Mouse (Mus musculus) CH12.LX (cell line): ENCODE data around the gene Perm1.

Experiments used
- CTCF ChIP-seq, 2 experiments: IDR thresholded peaks in 1 of 2; conservative IDR thresholded peaks in 1 of 2; 2 replicates each; pipeline ENCODE4 v1.5.1; 2011 to 2012; ENCODE audit warnings: low read depth in 2 of 2, low read length in 2 of 2, improper control_type of control experiment in 1 of 2, inconsistent platforms in 1 of 2, mild to moderate bottlenecking in 1 of 2, moderate library complexity in 1 of 2
- ELF1 ChIP-seq: IDR thresholded peaks from 2 replicates; pipeline ENCODE4 v1.6.1; 2014; ENCODE audit warnings: low read depth, mild to moderate bottlenecking, inconsistent platforms, low read length, improper control_type of control experiment
- EP300 ChIP-seq: IDR thresholded peaks from 2 replicates; pipeline ENCODE4 v1.6.1; 2011; ENCODE audit warnings: low read length, improper control_type of control experiment
- MAX ChIP-seq: IDR thresholded peaks from 2 replicates; pipeline ENCODE4 v1.6.1; 2011; ENCODE audit warnings: low read length, improper control_type of control experiment
- POLR2A ChIP-seq: IDR thresholded peaks from 2 replicates; pipeline ENCODE4 v1.6.1; 2011; ENCODE audit warnings: low read depth, mild to moderate bottlenecking, improper control_type of control experiment, low read length
- RCOR1 ChIP-seq: conservative IDR thresholded peaks from 2 replicates; pipeline ENCODE4 v1.6.1; 2012; ENCODE audit warnings: low read depth, mild to moderate bottlenecking, inconsistent platforms, low read length, improper control_type of control experiment
- TBP ChIP-seq: conservative IDR thresholded peaks from 2 replicates; pipeline ENCODE4 v1.6.1; 2011; ENCODE audit warnings: low read depth, low read length, improper control_type of control experiment
- TCF12 ChIP-seq: IDR thresholded peaks from 2 replicates; pipeline ENCODE4 v1.6.1; 2014; ENCODE audit warnings: low read depth, mild to moderate bottlenecking, inconsistent platforms, low read length, improper control_type of control experiment
- UBTF ChIP-seq: IDR thresholded peaks from 2 replicates; pipeline ENCODE4 v1.6.1; 2012; ENCODE audit warnings: low read depth, mild to moderate bottlenecking, inconsistent platforms, low read length, improper control_type of control experiment, moderate library complexity
- ZC3H11A ChIP-seq: IDR thresholded peaks from 2 replicates; pipeline ENCODE4 v1.6.1; 2012; ENCODE audit warnings: low read depth, mild to moderate bottlenecking, inconsistent platforms, low read length, improper control_type of control experiment
- ZKSCAN1 ChIP-seq: IDR thresholded peaks from 2 replicates; pipeline ENCODE4 v1.6.1; 2012; ENCODE audit warnings: low read depth, inconsistent platforms, low read length, improper control_type of control experiment, borderline replicate concordance
- ZMIZ1 ChIP-seq: IDR thresholded peaks from 2 replicates; pipeline ENCODE4 v1.6.1; 2012; ENCODE audit warnings: low read depth, mild to moderate bottlenecking, inconsistent platforms, low read length, improper control_type of control experiment
- ZNF384 ChIP-seq: IDR thresholded peaks from 2 replicates; pipeline ENCODE4 v1.6.1; 2012; ENCODE audit warnings: low read depth, low read length, improper control_type of control experiment, inconsistent platforms

- TF ChIP-seq ZMIZ1 (no peak), POLR2A (no peak), ZNF384 (no peak), ELF1 (no peak), RCOR1 (no peak), TBP (no peak), CTCF (conservative IDR thresholded peaks at IDR 0.05 in 1 of 2, IDR thresholded peaks at IDR 0.05 in 1 of 2; ENCODE audit: low read depth in 2 of 2, low read length in 2 of 2) (no peak), MAX (no peak), ZC3H11A (no peak), UBTF (no peak), EP300 (no peak), TCF12 (no peak), ZKSCAN1 (no peak)
These were observed 12.8 kb downstream of the Perm1 start for GRCm38 (mm10) chr4:156228393-156229024.
